ENCODE assay signal across 8 mouse cellular contexts in the genomic region with DNA sequence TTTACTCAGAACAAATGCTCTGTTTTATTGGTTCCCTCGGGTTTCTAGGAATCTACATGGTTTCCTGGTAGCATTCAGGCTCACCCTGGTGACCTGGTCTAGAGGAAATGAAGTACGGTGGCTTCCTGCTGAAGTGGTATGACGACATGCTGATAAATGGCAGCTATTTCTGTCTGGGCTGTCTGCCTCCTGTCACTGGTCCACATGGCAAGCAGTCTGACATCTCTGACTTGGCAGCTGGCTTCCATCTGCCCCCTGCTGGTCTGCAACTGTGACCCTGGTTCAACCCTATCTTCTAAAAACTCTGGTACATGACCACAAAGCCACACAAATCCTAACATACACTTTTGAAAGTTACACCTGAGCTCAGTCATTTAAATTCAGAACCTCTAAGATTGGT.
DNase-seq lines count a peak whose midpoint lies in the region; ATAC-seq and TF ChIP-seq lines count a peak whose summit lies in the region.

No protein-coding gene starts in this region.

- no peak for TF ChIP-seq POLR2A in testis, adult 2 months (IDR thresholded peaks at IDR 0.05; ENCODE audit: control insufficient read depth, low read depth, low read length)

- H3K4me1 ChIP-seq in embryonic facial prominence, embryonic 10.5 days: peaks cover 13% of the 10 kb centered on the region
- H3K4me1 ChIP-seq in heart, embryonic 16.5 days (ENCODE audit: control insufficient read depth, insufficient read depth, low read length): peaks cover 10% of the 10 kb centered on the region
- H3K4me1 ChIP-seq in limb, embryonic 12.5 days (replicated peaks): no peaks in the 10 kb centered on the region; the same call in 1 of the 2 replicates
- H3K4me1 ChIP-seq in testis, adult 2 months (ENCODE audit: control insufficient read depth, insufficient read depth, low read length): no peaks in the 10 kb centered on the region

- no peak for ATAC-seq in CD4-positive, CD25-positive, alpha-beta regulatory T cell, adult 4 months
- ATAC-seq in heart, embryonic 16.5 days (replicated peaks; ENCODE audit: extremely low read depth, insufficient read depth, low FRiP score): peak; percentile 87
- peak; percentile 59; the same call in 1 of the 2 replicates for ATAC-seq in limb, embryonic 12.5 days (ENCODE audit: insufficient number of reproducible peaks, insufficient read depth, low FRiP score, low TSS enrichment, low read depth)
- ATAC-seq in frontal cortex, adult (ENCODE audit: low TSS enrichment): no peak

- no peaks in the 10 kb centered on the region for H3K27me3 ChIP-seq in embryonic facial prominence, embryonic 10.5 days (replicated peaks; ENCODE audit: low read depth, poor library complexity, severe bottlenecking)
- H3K27me3 ChIP-seq in heart, embryonic 16.5 days (ENCODE audit: control insufficient read depth, insufficient read depth, low read length): no peaks in the 10 kb centered on the region
- H3K27me3 ChIP-seq in limb, embryonic 12.5 days: no peaks in the 10 kb centered on the region
- H3K27me3 ChIP-seq in testis, adult 2 months (ENCODE audit: control insufficient read depth, insufficient read depth, low read length): no peaks in the 10 kb centered on the region

- H3K36me3 ChIP-seq in embryonic facial prominence, embryonic 10.5 days (replicated peaks): no peaks in the 10 kb centered on the region
- H3K36me3 ChIP-seq in heart, embryonic 16.5 days (ENCODE audit: control insufficient read depth, insufficient read depth): no peaks in the 10 kb centered on the region
- no peaks in the 10 kb centered on the region for H3K36me3 ChIP-seq in limb, embryonic 12.5 days
- no peaks in the 10 kb centered on the region for H3K36me3 ChIP-seq in testis, adult 2 months (ENCODE audit: control insufficient read depth, insufficient read depth, low read length)

- H3K4me3 ChIP-seq in embryonic facial prominence, embryonic 10.5 days: no peak overlapping the region
- no peak overlapping the region for H3K4me3 ChIP-seq in heart, embryonic 16.5 days (ENCODE audit: low read length)
- H3K4me3 ChIP-seq in limb, embryonic 12.5 days (replicated peaks): no peak overlapping the region
- H3K4me3 ChIP-seq in testis, adult 2 months (ENCODE audit: control insufficient read depth, low read depth, low read length): no peak overlapping the region

- H3K9ac ChIP-seq in heart, embryonic 16.5 days (ENCODE audit: low read length): no peak overlapping the region
- no peak overlapping the region for H3K9ac ChIP-seq in limb, embryonic 12.5 days (replicated peaks)

- H3K27ac ChIP-seq in embryonic facial prominence, embryonic 10.5 days (replicated peaks): no peak overlapping the region
- no peak overlapping the region for H3K27ac ChIP-seq in heart, embryonic 16.5 days (ENCODE audit: low read length)
- H3K27ac ChIP-seq in limb, embryonic 12.5 days: no peak overlapping the region
- H3K27ac ChIP-seq in testis, adult 2 months (ENCODE audit: control insufficient read depth, insufficient read depth, low read depth, low read length): no peak overlapping the region

- no peak overlapping the region for H3K4me2 ChIP-seq in heart, embryonic 16.5 days (ENCODE audit: low read depth, low read length)
- no peak overlapping the region for H3K4me2 ChIP-seq in limb, embryonic 12.5 days

- no peaks in the 10 kb centered on the region for H3K9me3 ChIP-seq in embryonic facial prominence, embryonic 10.5 days
- H3K9me3 ChIP-seq in heart, embryonic 16.5 days (replicated peaks; ENCODE audit: control insufficient read depth, low read length): no peaks in the 10 kb centered on the region
- no peaks in the 10 kb centered on the region for H3K9me3 ChIP-seq in limb, embryonic 12.5 days

- peak; percentile 0 for DNase-seq in CD4-positive, CD25-positive, alpha-beta regulatory T cell, adult 2 months (ENCODE audit: low read depth, low spot score)
- peak; percentile 95 for DNase-seq in adipocyte (ENCODE audit: low spot score)
- DNase-seq in embryonic facial prominence, embryonic 10.5 days (ENCODE audit: low spot score): peak; percentile 70

- 32% methylated on average over 3 of the region's 3 CpGs for whole genome bisulfite sequencing in embryonic facial prominence, embryonic 10.5 days
- WGBS in heart, embryonic 16.5 days: 7% methylated on average over 3 of the region's 3 CpGs
- 3% methylated on average over 3 of the region's 3 CpGs for WGBS in limb, embryonic 12.5 days

- peak; percentile 24; the same call in 1 of the 2 replicates for TF ChIP-seq CTCF in testis, adult 2 months (IDR thresholded peaks at IDR 0.05; ENCODE audit: control insufficient read depth, insufficient read depth, insufficient replicate concordance, low read depth, low read length)

Comparison
In these comparisons a context has a peak if more than half of its experiments do, and no peak if none do; other contexts are left out.
1. DNase-seq: peak in every context shown above with its lines; median percentile 95 in adipocyte; 70 in embryonic facial prominence, embryonic 10.5 days; 0 in CD4-positive, CD25-positive, alpha-beta regulatory T cell, adult 2 months.
2. ATAC-seq: peak in heart, embryonic 16.5 days (single experiment) and limb, embryonic 12.5 days (single experiment); none in CD4-positive, CD25-positive, alpha-beta regulatory T cell, adult 4 months (single experiment) and frontal cortex, adult (single experiment).